Mouse (Mus musculus) bone marrow, adult 2 months (tissue): ENCODE results near the gene Cops4.

Experiments
- CTCF ChIP-seq: fragments of 200-500 bp; IDR thresholded peaks from 2 replicates; pipeline ENCODE4 v1.5.1; 2011; ENCODE audit warnings: low read length, control low read depth; ENCODE audit not compliant: control insufficient read depth, insufficient read depth
- POLR2A ChIP-seq: fragments of 200-500 bp; IDR thresholded peaks from 2 replicates; pipeline ENCODE4 v1.6.1; 2011; ENCODE audit warnings: low read depth, mild to moderate bottlenecking, control low read depth, low read length, borderline replicate concordance; ENCODE audit not compliant: control insufficient read depth

DNA sequence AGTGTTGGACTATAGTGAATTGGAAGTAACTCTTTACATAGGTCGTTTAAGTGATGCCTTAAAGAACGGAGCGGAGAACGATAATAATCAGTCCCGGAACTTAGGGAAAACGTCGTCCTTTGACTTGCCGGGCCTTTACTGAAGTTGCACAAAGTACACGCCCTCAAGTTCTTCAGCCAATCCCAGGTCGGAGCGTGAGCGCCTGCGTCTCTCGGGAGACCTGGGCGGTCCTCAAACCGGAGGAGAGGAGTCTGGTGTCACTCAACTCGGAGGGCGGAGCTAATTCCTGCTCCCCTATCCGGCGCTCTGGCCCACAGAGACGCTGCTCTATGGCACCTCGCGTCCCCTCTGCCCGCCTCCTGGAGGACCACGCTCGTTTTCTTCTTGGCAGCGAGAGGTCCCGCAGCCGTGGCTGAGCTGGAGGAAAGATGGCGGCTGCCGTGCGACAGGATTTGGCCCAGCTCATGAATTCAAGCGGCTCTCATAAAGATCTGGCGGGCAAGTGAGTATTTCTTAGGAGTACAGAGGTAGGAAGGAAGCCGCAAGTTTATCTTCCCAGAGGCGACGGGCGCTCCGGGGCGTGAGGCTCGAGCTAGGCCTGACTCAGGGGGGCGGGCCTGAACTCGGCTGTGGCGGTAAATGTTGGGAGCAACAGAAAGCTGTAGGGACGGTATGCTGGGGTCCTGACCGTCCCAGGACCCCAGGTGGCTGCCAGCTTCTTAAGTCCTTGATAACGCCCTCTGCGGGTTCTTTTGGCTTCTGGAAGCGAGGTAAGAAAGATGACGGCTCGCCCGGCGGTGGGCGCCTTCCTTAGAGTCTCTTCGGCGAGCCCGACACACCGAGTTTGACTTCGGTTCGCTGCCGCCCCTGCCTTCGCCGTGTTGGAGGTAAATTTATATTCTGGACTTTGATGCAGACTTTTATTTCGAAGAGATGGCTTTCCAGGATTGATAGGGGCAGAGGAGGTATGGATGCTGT lies at the start of gene Cops4:
- TF ChIP-seq POLR2A (peak; percentile 66; the same call in 1 of the 2 replicates), CTCF (no peak)
